Mouse (Mus musculus): ENCODE results near the gene 4932438A13Rik.

- TF ChIP-seq IRF4 (IDR thresholded peaks at IDR 0.05; ENCODE audit: low read depth, low read length) (no peak), TBP (conservative IDR thresholded peaks at IDR 0.05; ENCODE audit: low read depth, low read length) (no peak), EP300 (IDR thresholded peaks at IDR 0.05; ENCODE audit: low read length) (no peak)
These were observed 26.1 kb upstream of the 4932438A13Rik start for GRCm38 (mm10) chr3:36836833-36837232.

All from CH12.LX (cell line).